Mouse (Mus musculus): ENCODE results near the gene Rap1gap.

The Rap1gap gene

GRCm38 (mm10) chr4:137774013-137774412 is 109.5 kb downstream of the Rap1gap start:
- no peak for DNase-seq (ENCODE audit: low read depth)

DNA sequence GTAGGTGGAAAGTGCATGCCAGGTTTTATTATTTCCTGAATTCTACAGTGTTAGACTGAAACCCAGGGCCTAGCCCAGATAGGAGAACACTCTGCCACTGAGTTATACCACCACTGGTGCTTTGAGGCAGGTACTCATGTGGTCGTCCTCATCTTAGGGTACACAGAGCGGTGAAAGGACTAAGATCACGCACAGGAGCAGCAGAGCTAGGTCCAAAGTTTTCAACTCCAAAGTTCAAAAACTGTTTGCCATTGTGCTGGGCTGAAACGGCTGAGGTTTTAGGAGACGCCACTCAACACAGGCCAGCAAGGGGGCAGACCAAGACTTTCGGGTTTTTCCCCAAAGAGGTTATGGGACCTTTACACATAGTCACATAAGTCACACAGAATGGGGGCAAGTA is 110.0 kb downstream of the Rap1gap start:
- DNase-seq (ENCODE audit: low read depth) = no peak

DNA sequence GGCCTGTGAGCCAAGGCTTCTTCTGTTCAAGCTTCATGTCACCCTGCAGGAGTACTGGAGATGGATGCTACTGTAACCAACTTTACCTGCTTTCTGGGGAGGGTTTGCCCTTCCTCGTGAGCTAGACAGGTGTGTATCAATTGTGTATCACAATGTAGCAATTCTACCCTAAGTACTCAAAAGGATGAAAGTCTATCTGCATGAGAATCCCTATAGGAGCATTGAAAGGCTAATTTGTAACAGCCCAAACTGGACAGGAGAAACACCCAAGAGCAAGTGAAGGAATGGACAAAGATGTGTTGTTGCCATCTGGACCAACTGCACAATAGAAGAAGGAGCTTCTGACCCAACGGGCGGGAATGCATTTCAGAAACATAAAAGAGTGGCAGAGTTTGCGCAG is 113.3 kb downstream of the Rap1gap start:
- no peak for DNase-seq (ENCODE audit: low read depth)

GRCm38 (mm10) chr4:137778397-137779184 is 114.1 kb downstream of the Rap1gap start:
- DNase-seq (ENCODE audit: low read depth) = no peak

Measured in induced T-regulatory cell, adult 2 months (primary cell).